Mouse (Mus musculus) spleen, adult 2 months (tissue): ENCODE data around the gene Zfp362.

Experiments
- CTCF ChIP-seq: fragments of 200-500 bp; IDR thresholded peaks from 2 replicates; pipeline ENCODE4 v1.5.1; 2011; ENCODE audit warnings: mild to moderate bottlenecking, inconsistent platforms; ENCODE audit not compliant: insufficient read depth, insufficient read length, insufficient replicate concordance; ENCODE audit errors: extremely low read depth
- POLR2A ChIP-seq: fragments of 200-500 bp; IDR thresholded peaks from 2 replicates; pipeline ENCODE4 v1.6.1; 2011; ENCODE audit warnings: low read depth, low read length, inconsistent platforms

- TF ChIP-seq POLR2A = no peak
- no peak for TF ChIP-seq CTCF
These were observed 63.4 kb downstream of the Zfp362 start for GRCm38 (mm10) chr4:128742379-128742970.
